Mouse (Mus musculus) adrenal gland, adult 18-20 months (tissue): Measurements from ENCODE around the gene Ropn1. TPM values are rescaled to one million over a fixed set of nuclear protein-coding genes. Genes with fewer than 3 reads are reported as not detected.
"Not testable (repeated sequence)": the region's sequence is repeated elsewhere in the genome, so short reads cannot be mapped to it uniquely, and the experiment has no call there.

ENCODE experiments used
- DNase-seq, 2 experiments: peaks; one replicate each; pipeline ENCODE4 v3.0.0; 2021 to 2022; ENCODE audit warnings: low spot score in 2 of 2
- long read RNA-seq, 2 experiments: library from polyadenylated mRNA; stranded (forward); transcript quantifications; one replicate each; pipeline ENCODE4 v2.0.0; 2021
- total RNA-seq, 2 experiments: library from RNA; stranded (reverse); gene quantifications; 1 replicate in 1 of 2; 2 replicates in 1 of 2; pipeline ENCODE4 v1.2.3; 2021

Ropn1 gene
- not detected for total RNA-seq
- long read RNA-seq, experiment 1, result 0 reads
- long read RNA-seq, experiment 2, result 0 reads

- DNase-seq, result no peak
Observed at GRCm38 (mm10) chr16:34649621-34650020, at the start of gene Ropn1. Gene Ropn1 (plus strand): TSS chr16:34649921.

- no peak for DNase-seq
Observed at GRCm38 (mm10) chr16:34601954-34602353, 47.8 kb upstream of the Ropn1 start.

- DNase-seq, result no peak
Observed at GRCm38 (mm10) chr16:34603076-34603475, 46.6 kb upstream of the Ropn1 start.

DNA sequence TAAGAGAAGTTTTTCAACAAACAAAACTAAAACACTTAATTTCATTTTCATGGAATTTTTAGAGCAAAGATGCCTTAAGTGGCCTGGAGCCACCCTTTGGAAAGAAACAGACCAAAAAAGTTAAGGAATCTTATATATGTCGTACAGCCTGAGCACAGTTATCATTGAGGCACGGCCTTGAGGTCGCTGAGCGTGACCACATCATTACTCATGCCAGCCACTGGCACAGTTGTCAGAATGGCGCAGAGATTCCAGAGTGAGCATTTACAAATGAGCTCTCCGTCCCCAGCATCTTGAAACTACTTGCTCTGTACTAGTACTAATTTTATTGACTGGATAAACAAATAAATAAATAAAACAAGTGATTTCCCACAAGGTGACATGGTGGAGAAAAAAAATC is 45.9 kb upstream of the Ropn1 start:
- DNase-seq, result no peak

GRCm38 (mm10) chr16:34605679-34606078 is 44.0 kb upstream of the Ropn1 start:
- no peak for DNase-seq

- no peak for DNase-seq
Observed at GRCm38 (mm10) chr16:34610137-34610536, 39.6 kb upstream of the Ropn1 start.

- no peak for DNase-seq
Observed at GRCm38 (mm10) chr16:34614021-34614420, 35.7 kb upstream of the Ropn1 start.

DNA sequence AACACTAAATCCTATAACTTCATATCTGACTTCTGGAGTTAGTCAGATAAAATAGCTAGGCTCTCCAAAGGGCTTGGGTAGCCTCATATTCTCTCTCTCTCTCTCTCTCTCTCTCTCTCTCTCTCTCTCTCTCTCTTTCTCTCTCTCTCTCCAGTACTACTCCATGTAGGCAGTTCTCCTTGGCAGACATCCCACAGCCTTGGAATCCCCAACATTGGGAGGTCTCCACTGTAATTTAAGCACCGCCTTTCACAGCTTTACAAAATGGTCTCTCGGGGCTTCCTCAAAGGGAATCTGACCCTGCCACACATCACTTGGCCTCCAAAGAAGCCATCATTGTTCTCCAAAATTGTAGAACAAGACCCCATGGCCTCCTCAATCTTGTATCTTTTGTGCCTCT is 22.1 kb upstream of the Ropn1 start:
- DNase-seq, result no peak

DNA sequence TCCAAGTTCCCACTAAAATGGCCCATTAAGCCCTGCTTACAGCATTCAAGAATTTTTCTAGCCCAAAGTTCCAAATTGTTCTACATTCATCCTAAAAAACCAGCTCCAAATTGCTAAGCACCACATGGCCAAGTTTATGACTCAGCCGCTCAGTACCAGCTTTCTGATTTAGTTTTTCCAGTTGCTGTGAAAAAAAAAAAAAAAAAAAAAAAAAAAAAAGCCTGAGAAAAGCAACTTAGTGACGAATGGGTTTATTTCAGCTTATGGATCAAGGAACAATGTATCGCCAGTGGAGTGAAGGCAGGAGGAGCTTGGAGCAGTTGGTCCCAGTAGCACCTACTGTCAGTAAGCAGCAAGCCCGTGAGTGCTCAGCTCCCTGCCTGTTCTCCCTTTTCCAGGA is 21.3 kb upstream of the Ropn1 start:
- DNase-seq, result no peak

DNA sequence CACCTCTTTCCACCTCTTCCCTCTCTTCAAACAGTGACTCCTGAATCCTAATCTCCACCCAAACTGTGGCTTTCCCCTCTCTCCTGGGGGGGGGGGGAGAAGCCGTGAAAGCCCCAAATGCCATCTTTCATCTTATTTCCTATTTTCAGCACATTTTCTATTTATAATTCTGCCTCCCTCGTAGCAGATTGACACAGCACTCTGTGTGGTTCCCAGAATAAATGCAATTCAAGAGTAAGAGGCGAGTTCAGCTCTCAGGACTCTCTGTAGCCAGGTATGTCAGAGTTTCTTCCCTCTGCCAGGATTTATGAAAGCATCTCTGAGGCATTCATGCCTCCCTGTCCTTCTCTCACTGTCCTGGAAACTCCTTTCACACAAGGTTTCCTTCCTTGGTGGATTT is 14.2 kb upstream of the Ropn1 start:
- DNase-seq, result no peak

DNA sequence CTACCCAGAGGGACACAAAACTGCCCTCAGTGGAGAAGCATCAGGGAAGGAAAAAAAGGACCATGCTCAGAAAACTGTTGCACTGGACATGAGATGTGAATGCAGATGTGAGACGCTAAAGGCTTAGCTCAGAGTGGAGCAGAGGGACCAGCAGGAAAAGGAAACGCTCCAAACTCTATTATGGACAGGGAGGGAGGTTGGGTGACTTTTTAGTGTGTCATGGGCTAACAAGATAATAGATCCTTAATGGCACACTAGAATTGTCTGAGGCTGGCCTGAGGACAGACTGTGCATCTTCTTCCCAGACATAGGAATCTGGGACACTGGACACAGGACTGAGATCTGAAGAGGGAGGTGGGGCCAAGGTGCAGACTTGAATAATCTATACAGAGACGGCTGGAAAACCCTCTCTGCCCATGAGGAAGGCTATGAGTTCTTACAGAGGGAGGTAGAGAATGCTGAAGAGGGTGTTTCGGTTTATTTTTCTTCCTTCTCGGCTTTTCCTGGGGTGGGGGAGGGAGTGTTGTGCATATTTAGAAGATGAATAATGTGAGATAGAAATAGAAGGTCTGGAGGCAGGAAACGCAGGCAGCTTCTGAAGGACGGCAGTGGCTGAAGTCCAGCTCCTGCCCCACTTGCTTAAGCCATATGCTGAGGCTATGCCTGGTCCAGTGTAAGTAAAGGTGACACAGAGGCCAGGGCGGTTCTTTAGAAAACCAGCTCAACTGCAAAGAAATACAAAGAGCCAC is 6.0 kb upstream of the Ropn1 start:
- DNase-seq, result no peak

DNA sequence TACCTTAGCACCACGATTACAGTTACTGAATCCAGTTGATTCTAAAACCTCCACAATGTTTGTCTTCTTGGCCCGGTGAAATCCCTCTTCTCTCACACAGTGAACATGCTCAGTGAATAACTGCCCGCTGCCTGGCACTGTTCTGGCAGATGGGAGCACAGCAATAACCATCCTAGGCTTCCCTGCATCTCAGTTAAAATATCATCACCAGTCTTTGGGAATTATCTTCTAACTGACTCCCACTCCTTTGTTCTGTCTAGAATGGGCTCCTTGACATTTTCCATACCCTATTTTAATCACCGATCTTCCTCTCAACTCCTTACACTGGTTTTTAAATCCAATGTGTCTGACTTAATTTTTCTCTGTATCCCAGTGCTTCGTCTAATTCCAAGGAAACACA is 3.3 kb downstream of the Ropn1 start:
- DNase-seq, result no peak

GRCm38 (mm10) chr16:34657566-34657965 is 7.8 kb downstream of the Ropn1 start:
- not testable (repeated sequence) for DNase-seq

DNA sequence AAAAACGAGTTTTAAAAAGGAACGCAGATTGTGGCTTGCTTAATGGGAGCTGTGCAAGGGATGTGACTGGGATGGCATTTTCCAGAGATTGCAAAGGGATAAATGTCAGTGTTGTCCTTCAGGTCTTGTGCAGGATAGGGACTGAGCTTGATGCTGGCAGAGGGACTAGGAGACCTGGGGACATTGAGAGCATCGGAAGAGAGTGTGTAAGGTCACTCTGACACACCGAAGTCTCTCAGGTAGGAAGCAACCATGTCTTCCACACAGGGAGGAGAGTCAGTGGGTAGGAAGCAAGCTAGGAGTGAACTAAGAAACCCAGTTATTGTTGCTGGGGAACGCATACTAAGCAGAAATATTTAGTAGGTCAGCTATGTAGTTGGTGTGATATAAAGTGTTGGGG is 8.3 kb downstream of the Ropn1 start:
- no peak for DNase-seq

DNA sequence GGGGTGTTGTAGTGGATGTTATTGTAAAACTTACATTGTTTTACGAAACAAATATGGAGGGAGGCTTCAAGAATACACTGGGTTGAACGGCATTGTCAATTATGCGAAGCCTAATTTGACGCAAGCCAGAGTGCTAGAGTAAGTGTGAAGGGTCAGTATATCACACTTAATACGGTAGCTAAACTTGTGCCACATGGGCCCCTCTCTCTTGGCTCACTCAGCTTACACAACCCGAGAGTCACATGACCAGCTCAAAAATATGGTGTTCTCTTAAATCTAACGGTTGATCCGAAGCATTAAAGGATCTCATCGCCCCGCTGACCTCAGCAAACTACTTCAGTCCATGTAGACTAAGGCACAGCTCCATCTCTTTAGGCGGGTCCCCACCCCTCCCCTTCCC is 8.7 kb downstream of the Ropn1 start:
- DNase-seq, result no peak

- no peak for DNase-seq
Observed at GRCm38 (mm10) chr16:34664553-34664952, 14.8 kb downstream of the Ropn1 start.

- DNase-seq, result peak; percentile 52 to 69
Observed at GRCm38 (mm10) chr16:34667031-34667726, 17.5 kb downstream of the Ropn1 start.

DNA sequence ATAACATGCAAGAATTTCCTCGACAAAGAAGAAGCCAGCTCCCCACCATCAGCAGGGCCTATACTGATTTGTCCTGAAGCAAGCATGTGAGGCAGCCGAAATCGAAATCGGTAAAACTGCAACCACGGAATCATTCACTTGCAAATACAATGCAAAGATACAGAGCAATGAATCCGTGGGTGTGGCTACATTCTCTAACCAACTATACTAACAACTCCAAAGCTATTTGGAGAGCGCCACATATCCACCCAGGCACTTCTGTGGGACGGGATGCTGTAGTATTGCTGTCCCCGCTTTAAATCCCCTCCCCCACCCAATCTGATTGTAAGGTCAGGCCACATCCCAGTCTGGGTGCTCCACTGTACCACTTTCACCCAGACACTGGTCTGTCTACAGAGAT is 18.6 kb downstream of the Ropn1 start:
- no peak for DNase-seq

DNA sequence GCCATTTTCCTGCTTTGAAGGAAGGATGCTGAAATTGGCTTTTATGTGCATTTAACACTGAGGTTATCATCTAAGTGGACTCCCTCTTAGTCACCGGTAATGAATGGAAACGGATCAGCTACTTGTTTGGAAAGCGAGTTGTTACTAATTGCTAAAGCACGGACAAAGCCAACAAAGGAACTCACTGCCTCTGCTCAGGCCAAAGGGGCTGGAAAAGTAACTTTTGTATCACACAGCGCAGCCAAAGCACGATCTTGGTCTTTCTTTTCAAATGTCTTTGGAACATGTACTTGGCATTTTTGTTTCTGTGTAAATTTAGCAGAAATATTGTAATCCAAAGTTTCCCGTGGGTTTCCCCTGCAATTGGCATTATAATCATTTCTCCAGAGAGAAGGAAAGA is 22.2 kb downstream of the Ropn1 start:
- no peak for DNase-seq

- no peak for DNase-seq
Observed at GRCm38 (mm10) chr16:34672822-34673221, 23.1 kb downstream of the Ropn1 start.

DNA sequence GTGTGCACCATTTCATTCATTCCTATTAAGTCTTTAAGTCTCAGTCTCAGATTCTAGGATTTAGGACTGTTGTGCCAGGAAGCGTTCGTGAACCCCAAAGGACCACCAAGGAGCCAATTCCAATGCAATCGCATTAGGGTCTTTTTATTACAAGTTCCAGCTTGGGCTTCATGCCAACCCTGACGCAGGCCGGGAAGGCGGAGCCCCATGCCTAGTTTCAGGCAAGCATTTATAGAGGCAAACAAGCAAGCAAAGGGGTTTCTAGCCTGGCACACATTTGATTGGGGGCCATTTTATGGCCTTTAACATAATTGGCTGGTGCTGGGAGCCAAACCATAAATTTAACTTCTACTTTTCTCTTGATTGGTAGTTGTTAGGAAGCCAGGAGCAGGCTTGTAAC is 24.6 kb downstream of the Ropn1 start:
- no peak for DNase-seq

GRCm38 (mm10) chr16:34681823-34682222 is 32.1 kb downstream of the Ropn1 start:
- no peak for DNase-seq

DNA sequence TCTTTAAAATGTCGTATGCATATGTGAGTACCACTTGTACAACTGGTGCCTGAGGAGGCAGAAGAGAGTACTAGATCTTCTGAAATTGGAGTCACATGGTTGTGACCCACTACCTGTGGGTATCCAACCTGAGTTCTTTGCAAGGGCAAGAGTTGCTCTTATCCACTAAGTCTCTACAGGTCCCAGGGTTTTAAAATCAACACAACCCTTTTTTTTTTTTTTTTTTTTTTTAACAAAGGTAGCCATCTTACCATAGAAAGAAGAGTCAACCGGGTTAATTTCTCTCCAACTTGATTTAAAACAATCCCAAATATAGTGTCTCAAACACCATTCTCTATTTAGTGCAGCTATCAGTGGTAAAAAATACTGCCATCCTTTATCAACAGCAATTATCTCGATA is 40.2 kb downstream of the Ropn1 start:
- DNase-seq, result no peak
